Mouse (Mus musculus): ENCODE measurements around the gene Rgp1. TPM values are rescaled to one million over a fixed set of nuclear protein-coding genes. Genes with fewer than 3 reads are reported as not detected.

Gene Rgp1
- total RNA-seq, 2 experiments from 2014 or later, result 44.3 to 46.7 TPM

GRCm38 (mm10) chr4:43631046-43631955, 52.8 kb downstream of the Rgp1 start, which contains the start of gene Npr2:
Gene Npr2, plus strand, starts transcription at chr4:43631935.
- peak; percentile 14 to 31 for DNase-seq (ENCODE audit: low spot score in 2 of 2)
- intact Hi-C loops (cut with DNase I), result loop anchor here (1.0 to 5.0 kb wide), 3 partner anchors 25 to 231 kb away; partner anchors contain the start of gene Hint2

DNA sequence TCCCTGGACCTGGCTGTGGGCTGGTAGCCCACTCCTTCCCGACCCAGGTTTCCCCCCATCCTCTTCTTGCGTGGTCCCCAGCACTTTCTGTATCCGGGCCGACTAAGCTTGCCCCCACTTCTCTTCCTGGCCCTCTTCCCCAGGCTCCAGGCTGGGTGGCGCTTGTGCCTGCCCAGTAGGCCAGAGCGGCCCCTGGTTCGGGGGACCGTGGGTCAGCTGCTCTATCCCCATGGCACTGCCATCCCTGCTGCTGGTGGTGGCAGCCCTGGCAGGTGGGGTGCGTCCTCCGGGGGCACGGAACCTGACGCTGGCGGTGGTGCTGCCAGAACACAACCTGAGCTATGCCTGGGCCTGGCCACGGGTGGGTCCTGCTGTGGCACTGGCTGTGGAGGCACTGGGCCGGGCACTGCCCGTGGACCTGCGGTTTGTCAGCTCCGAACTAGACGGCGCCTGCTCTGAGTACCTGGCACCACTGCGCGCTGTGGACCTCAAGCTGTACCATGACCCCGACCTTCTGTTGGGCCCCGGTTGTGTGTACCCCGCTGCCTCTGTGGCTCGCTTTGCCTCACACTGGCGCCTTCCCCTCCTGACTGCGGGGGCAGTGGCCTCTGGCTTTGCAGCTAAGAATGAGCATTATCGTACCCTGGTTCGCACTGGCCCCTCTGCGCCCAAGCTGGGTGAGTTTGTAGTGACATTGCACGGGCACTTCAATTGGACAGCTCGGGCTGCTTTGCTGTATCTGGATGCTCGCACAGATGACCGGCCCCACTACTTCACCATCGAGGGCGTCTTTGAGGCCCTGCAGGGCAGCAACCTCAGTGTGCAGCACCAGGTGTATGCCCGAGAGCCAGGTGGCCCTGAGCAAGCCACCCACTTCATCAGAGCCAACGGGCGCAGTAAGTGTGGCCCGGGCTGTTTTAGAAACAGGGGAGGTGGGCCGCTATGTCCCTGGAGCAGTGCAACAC, 53.7 kb downstream of the Rgp1 start:
- intact Hi-C loops (cut with DNase I), result loop anchor here (1.0 to 5.0 kb wide), 3 partner anchors 24 to 230 kb away; partner anchors contain the start of gene Hint2
- DNase-seq (ENCODE audit: low spot score in 2 of 2), result peak in 1 of 2 experiments; percentile 18

DNA sequence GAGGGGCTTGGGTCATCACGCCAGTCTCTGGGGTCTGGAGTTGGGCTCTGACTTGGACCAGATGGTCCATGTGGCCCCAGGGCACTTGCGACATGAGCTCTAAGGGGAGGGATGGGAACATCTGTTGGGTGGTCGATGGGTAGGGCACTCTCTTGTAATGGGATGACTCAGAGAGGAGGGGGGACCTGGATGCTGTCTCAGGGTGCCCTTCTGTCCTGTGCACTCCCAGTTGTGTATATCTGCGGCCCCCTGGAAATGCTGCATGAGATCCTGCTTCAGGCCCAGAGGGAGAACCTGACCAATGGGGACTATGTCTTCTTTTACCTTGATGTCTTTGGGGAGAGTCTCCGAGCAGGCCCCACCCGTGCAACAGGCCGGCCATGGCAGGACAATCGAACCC, 54.8 kb downstream of the Rgp1 start:
- intact Hi-C loops (cut with DNase I), result loop anchor here (5.0 kb wide), 1 partner anchor 229 kb away; no protein-coding TSS in a partner anchor
- DNase-seq (ENCODE audit: low spot score in 2 of 2), result no peak

- no peak for DNase-seq (ENCODE audit: low spot score in 2 of 2)
- intact Hi-C loops (cut with DNase I), result loop anchor here (5.0 kb wide), 1 partner anchor 229 kb away; no protein-coding TSS in a partner anchor
These were observed 55.2 kb downstream of the Rgp1 start for GRCm38 (mm10) chr4:43633736-43634135.

DNA sequence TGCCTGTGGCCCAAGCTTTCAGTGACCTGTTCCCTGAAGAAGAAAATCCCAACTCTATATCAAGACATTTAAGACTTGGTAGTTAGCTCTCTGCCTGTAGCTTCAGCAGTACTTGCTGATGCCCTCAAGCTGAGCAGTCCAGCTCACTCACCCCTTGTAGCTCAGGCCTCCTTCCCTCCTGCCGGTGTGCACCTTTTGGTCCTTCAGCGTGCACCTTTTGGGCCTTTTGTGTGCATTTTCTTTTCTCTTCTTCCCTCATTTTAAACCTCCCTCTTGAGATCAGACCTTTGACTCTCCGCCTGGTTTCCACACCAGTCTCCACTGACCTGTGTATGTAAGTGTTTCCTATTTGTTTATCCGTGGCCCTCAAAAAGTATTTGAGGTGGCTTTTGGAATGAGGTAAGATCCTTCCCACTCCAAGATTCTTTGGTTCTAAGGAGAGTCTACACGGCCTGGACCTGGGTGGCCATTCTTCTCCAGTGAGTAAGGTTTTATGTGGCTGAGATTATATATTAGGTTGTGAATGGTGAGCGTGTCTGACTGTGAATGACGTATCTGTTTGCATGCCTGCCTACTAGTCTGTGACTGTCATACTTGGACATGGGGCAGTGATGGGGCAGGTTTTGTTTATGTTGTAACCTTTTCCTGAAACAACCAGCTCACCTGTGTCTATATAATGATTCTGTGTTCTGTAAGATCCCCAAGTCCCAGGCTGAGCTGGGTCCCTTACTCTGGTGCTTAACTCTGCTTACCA, 56.3 kb downstream of the Rgp1 start:
- intact Hi-C loops (cut with DNase I), result loop anchor here (5.0 kb wide), 1 partner anchor 228 kb away; no protein-coding TSS in a partner anchor

GRCm38 (mm10) chr4:43636751-43637150, 58.2 kb downstream of the Rgp1 start:
- DNase-seq (ENCODE audit: low spot score in 2 of 2), result no peak

More for the DNA sequence above, 56.3 kb downstream of the Rgp1 start:
- no peak for DNase-seq (ENCODE audit: low spot score in 2 of 2)

More at GRCm38 (mm10) chr4:43636751-43637150, 58.2 kb downstream of the Rgp1 start:
- intact Hi-C loops (cut with DNase I), result no loop called here

Small RNA genes lying within 50 kb of the gene (microRNA-seq; reads per million reads assigned to microRNA genes)
- gene Gm25262, result 0.67 to 1.2 reads per million in 2 experiments

Other genes with a start within 250 kb of the Rgp1 start
- 100 to 1,000 TPM; 129 to 138 TPM for gene Rusc2, start 196.7 kb upstream of the Rgp1 start, total RNA-seq (2021)
- 1 to 10 TPM in 1 of 2 experiments, under 1 TPM in 1; 0.62 to 1.2 TPM for gene Fam166b, start 149.6 kb upstream of the Rgp1 start, total RNA-seq (2021)
- gene Tesk1, start 136.8 kb upstream of the Rgp1 start, total RNA-seq (2021), result 10 to 100 TPM; 86.6 to 87.1 TPM
- gene Cd72, start 124.1 kb upstream of the Rgp1 start, total RNA-seq (2021), result 1 to 10 TPM; 1.0 to 2.2 TPM
- not detected for gene Sit1, start 95.0 kb upstream of the Rgp1 start, total RNA-seq (2021)
- 10 to 100 TPM; 22.3 to 25.4 TPM for gene Ccdc107, start 85.8 kb upstream of the Rgp1 start, total RNA-seq (2021)
- under 1 TPM; 0.37 to 0.96 TPM for gene Arhgef39, start 79.0 kb upstream of the Rgp1 start, total RNA-seq (2021)
- gene Car9, start 71.7 kb upstream of the Rgp1 start, total RNA-seq (2021), result 1 to 10 TPM in 1 of 2 experiments, not detected in 1; 1.0 TPM
- 1 to 10 TPM; 8.0 to 8.1 TPM for gene Tpm2, start 55.0 kb upstream of the Rgp1 start, total RNA-seq (2021)
- 10 to 100 TPM; 77.0 to 77.3 TPM for gene Creb3, start 16.4 kb upstream of the Rgp1 start, total RNA-seq (2021)
- gene Tln1, start 16.0 kb upstream of the Rgp1 start, total RNA-seq (2021), result 10 to 100 TPM; 51.7 to 53.4 TPM
- 10 to 100 TPM; 65.9 to 69.4 TPM for gene Gba2, start 158 bp downstream of the Rgp1 start, total RNA-seq (2021)
- gene Msmp, start 5.8 kb downstream of the Rgp1 start, total RNA-seq (2021), result under 1 TPM in 1 of 2 experiments, not detected in 1; 0.50 TPM
- 10 to 100 TPM; 49.0 to 50.1 TPM for gene Npr2, start 53.2 kb downstream of the Rgp1 start, total RNA-seq (2021)
- 1 to 10 TPM in 1 of 2 experiments, under 1 TPM in 1; 0.73 to 1.2 TPM for gene Spag8, start 74.9 kb downstream of the Rgp1 start, total RNA-seq (2021)
- gene Hint2, start 77.8 kb downstream of the Rgp1 start, total RNA-seq (2021), result 10 to 100 TPM; 33.7 to 35.7 TPM
- 10 to 100 TPM; 61.9 to 68.3 TPM for gene Tmem8b, start 90.3 kb downstream of the Rgp1 start, total RNA-seq (2021)
- gene Fam221b, start 90.4 kb downstream of the Rgp1 start, total RNA-seq (2021), result 1 to 10 TPM; 1.3 to 1.4 TPM
- not detected for gene Olfr70, start 122.1 kb downstream of the Rgp1 start, total RNA-seq (2021)
- not detected for gene Olfr71, start 131.5 kb downstream of the Rgp1 start, total RNA-seq (2021)
- 1 to 10 TPM; 1.2 to 1.4 TPM for gene Hrct1, start 148.5 kb downstream of the Rgp1 start, total RNA-seq (2021)
- under 1 TPM; 0.73 to 0.87 TPM for gene Spaar, start 151.3 kb downstream of the Rgp1 start, total RNA-seq (2021)
- not detected for gene Olfr159, start 192.3 kb downstream of the Rgp1 start, total RNA-seq (2021)
- not detected for gene Olfr156, start 245.2 kb downstream of the Rgp1 start, total RNA-seq (2021)